Mouse (Mus musculus): ENCODE results near the gene Slc2a3.
"Not testable (repeated sequence)": the region's sequence is repeated elsewhere in the genome, so short reads cannot be mapped to it uniquely, and the experiment has no call there.

The Slc2a3 gene

GRCm38 (mm10) chr6:122810022-122810614, 8.7 kb upstream of the Slc2a3 start:
- DNase-seq (ENCODE audit: low spot score) = no peak

- DNase-seq (ENCODE audit: low spot score) = peak; percentile 75
These were observed 3.0 kb upstream of the Slc2a3 start for GRCm38 (mm10) chr6:122804418-122804817.

GRCm38 (mm10) chr6:122801801-122802514, 518 bp upstream of the Slc2a3 start:
- peak; percentile 56 for DNase-seq (ENCODE audit: low spot score)

- no peak for DNase-seq (ENCODE audit: low spot score)
These were observed 670 bp downstream of the Slc2a3 start for GRCm38 (mm10) chr6:122800640-122801300.

DNA sequence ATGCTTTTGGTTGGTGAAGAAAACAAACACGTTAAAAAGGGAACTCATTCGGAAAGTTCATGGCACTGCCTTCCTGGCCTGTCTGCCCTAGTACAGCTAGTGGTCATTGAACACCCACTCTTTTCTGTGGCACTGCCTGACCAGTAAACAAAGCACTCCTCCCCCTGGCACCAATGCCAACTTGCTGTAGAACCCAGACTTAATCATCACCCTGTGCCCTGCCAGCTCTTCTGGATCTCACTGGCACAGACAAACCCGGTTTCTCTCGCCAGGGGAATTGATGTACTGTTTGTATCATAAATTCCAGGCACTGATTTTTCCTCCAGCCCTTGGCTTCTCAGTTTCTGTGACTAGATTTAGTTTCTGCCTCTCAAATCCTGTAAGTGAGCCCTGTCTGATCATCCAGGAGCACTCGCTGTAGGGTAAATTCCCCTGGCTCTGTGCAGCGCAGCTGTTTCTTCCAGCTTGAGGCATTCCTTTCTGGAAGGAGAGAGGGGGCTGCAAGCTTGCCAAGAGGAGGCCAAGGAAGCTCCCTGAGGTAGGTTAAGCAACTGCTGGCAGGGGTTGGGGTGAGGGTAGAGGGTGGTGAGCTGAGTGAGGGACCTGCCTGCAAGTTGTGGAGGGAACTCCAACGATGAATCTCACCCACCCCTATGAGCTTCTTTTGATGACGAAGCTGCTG, 6.0 kb downstream of the Slc2a3 start:
- no peak for DNase-seq (ENCODE audit: low spot score)

- DNase-seq (ENCODE audit: low spot score) = peak; percentile 25
These were observed 15.2 kb downstream of the Slc2a3 start for GRCm38 (mm10) chr6:122786275-122786674.

GRCm38 (mm10) chr6:122784866-122785265, 16.6 kb downstream of the Slc2a3 start:
- DNase-seq (ENCODE audit: low spot score) = no peak

DNA sequence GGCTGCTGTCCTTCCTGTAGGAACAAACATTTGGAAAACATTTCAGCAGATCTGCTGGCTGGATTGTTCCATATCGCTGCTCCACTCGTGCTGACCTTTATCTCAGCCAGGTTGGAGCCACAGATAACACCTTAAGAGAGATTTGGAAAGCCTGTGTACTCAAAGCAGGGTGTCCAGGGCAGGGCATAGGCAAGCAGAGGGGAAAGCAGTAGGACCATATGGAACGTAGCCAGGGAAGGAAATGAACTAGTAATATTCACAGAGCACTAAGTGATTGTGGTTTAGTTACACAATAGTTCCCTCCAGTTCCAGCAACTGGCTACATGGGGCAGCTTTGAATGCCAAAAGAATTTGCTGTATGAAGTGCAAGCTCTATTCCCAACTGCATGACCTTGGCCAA, 19.3 kb downstream of the Slc2a3 start:
- no peak for DNase-seq (ENCODE audit: low spot score)

- no peak for DNase-seq (ENCODE audit: low spot score)
These were observed 20.3 kb downstream of the Slc2a3 start for GRCm38 (mm10) chr6:122781167-122781566.

DNA sequence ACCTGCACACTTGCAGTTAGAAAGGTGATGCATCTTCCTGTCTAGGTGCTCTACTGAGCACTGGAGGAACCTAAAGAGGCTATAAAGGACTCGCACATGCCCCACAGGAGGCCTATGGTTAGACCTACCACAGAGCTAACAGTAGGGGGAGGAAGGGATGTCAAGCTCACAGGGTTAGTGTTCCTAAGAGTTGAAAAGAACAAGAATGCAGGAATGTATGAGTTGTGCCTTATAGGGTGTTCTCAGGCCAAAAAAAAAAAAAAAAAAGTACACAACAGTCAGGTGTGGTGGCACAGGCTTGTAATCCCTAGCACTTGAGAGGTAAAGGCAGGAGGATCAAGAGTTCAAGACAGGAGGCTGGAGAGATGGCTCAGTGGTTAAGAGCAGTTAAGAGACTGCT, 21.5 kb downstream of the Slc2a3 start:
- DNase-seq (ENCODE audit: low spot score) = no peak

GRCm38 (mm10) chr6:122776040-122776439, 25.4 kb downstream of the Slc2a3 start:
- no peak for DNase-seq (ENCODE audit: low spot score)

DNA sequence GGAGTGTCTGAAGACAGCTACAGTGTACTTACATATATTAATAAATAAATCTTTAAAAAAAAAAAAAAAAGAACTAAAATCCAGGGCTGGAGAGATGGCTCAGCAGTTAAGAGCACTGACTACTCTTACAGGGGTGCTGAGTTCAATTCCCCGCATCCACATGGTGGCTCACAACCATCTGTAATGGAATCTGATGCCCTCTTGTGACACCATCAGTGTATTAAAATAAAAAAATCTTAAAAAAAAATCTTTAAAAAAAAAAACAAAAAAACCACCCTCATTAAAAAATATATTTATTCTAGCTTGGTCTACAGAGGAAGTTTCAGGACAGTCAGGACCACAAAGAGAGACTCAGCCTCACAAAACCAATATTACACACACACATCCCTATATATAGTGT, 27.1 kb downstream of the Slc2a3 start:
- no peak for DNase-seq (ENCODE audit: low spot score)

DNA sequence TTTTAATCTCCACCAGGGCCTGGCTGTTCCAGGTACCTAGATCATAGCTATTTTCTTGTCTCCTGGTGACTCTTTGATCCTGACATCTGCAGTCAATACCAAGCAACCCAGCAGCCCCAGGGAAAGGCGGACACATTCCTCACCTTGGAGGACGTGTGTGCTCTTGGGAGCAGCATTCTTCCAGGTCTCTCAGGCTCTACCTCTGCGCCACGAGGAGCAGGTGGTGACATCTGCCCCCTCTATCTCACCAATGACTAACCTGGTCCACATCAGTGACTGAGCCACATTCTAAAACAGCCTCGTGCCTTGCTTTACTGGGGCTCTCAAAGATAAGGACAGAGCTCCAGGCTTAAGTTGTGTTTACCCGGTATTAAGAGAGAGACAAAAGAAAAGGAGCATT, 28.7 kb downstream of the Slc2a3 start:
- DNase-seq (ENCODE audit: low spot score) = no peak

- DNase-seq (ENCODE audit: low spot score) = no peak
These were observed 30.6 kb downstream of the Slc2a3 start for GRCm38 (mm10) chr6:122770760-122771315.

DNA sequence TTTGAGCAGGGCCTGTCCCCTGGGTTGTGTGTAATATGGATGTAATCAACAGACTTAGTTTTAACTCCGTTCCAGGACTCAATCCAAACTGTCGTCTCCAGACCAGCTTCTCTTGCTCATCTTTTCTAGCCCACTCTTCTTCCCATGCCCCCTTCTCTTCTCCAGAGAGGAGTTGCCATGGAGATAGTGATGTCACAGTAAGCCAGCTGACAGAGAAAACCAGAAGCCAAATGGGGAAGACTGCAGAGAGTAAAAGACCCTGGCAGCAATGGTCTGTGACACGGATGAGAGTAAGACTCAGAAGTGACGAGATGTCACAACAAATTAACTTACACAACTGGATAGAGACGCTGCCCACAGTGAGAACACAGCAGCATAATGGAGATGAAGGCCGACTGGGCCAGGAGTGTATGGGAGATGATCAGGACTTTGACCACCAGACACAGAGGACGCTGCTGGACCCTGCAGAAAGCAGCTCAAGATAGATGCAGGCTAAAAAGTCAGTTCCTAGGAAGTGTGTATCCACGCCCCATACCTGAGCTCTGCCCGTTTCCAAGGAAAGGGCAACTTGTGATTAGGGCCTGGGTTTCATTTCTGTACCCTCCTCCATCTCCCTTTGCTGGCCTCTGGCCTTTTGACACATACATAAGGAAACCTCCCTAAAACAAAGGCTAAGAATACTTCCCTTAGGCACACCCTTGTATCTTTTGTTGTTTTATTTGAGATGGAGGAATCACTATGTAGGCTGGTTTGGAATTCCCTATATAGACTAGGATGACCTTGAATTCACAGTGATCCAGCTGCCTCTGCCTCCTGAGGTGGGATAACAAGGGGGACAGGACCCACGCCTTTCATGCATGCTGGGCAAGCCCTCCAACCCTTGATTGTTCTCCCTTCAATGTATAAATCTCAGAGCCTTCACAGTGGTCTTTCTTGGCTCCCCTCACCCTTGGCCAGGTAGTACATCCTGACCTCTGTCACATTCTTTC, 31.4 kb downstream of the Slc2a3 start:
- no peak for DNase-seq (ENCODE audit: low spot score)

DNA sequence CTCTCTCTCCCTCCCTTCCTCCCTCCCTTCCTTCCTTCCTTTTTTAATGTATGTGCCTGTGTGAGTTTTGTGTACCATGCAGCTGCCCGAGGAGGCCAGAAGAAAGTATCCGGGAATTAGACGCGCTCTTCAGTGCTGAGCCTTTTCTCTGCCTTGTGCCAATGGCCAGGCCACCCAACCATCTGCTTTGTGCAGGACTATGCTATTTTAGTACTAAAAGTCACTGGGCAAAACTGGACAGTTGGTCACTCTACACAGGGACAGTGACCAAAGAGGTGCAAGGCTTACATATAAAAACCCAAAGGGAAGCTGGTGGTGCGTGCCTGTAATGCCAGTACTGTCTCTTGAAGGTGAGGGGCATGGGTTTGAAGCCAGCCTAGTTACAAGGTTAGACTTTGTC, 33.2 kb downstream of the Slc2a3 start:
- no peak for DNase-seq (ENCODE audit: low spot score)

- not testable (repeated sequence) for DNase-seq (ENCODE audit: low spot score)
These were observed 34.4 kb downstream of the Slc2a3 start for GRCm38 (mm10) chr6:122767012-122767411.

GRCm38 (mm10) chr6:122766145-122766968, 35.1 kb downstream of the Slc2a3 start:
- no peak for DNase-seq (ENCODE audit: low spot score)

GRCm38 (mm10) chr6:122765298-122765956, 36.0 kb downstream of the Slc2a3 start:
- DNase-seq (ENCODE audit: low spot score) = no peak

Measured in spleen, adult 12 weeks (tissue).